Mouse (Mus musculus): ENCODE results near the gene Gm29644. TPM values are rescaled to one million over a fixed set of nuclear protein-coding genes. Genes with fewer than 3 reads are reported as not detected.
"Not testable (repeated sequence)": the region's sequence is repeated elsewhere in the genome, so short reads cannot be mapped to it uniquely, and the experiment has no call there.

Gm29644 gene
- not detected for total RNA-seq (2021)
- long read RNA-seq, experiment 1: 0 reads
- long read RNA-seq, experiment 2: 0 reads

DNA sequence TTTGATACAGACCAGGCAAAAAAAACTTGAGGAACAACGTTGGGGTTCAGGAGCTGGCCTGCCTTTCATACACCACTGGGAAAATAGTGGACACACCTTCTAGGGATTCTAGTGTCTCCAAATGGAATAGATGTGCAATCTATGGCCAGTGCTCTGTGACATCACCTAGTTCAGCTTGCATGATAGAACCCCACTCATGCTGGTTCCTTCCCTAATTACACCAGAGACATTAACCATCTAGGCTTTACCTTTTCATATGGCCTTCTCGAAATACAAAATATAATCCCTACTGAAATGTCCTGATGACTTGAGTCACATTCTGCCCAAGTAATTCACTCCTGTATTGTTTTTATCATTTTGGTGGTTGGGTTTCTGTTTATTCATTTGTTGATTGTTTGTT, at the start of gene Gm29644, which contains the start of gene Gm29423:
TSS of gene Gm29644 (minus strand) at position 157 of the 400 bp plus-strand sequence.
TSS of gene Gm29423 (minus strand) at position 101 of the 400 bp plus-strand sequence.
- not testable (repeated sequence) for DNase-seq

DNA sequence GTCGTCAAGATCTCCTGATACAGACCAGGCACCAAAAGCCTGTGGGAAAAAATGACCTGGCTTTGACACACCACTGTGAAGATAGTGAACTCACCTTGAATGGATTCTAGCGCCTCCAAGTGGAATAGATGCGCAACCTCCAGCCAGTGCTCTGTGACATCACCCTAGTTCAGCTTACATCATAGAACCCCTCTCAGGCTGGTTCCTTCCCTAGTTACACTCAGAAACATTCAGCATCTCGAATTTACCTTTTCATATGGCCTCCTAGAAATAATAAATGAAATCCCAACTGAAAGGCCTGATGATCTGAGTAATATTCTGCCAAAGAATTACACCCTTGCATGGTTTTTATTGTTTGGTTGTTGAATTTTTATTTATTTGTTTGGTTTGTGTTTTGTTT, 29.6 kb downstream of the Gm29644 start, which contains the start of gene Gm21118:
TSS of gene Gm21118 (minus strand) at position 101 of the 400 bp plus-strand sequence.
- DNase-seq: not testable (repeated sequence)

Other genes starting within 250 kb of the Gm29644 start
- not detected for gene Gm21118, start 29.7 kb downstream of the Gm29644 start, total RNA-seq (2021)
- not detected for gene Gm29423, start 56 bp downstream of the Gm29644 start, total RNA-seq (2021)
- not detected for gene Gm20888, start 138.5 kb upstream of the Gm29644 start, total RNA-seq (2021)

All from heart, adult 18-20 months (tissue).